Mouse (Mus musculus) kidney, postnatal 0 days (tissue): Measurements from ENCODE around the gene Morn1. TPM values are rescaled to one million over a fixed set of nuclear protein-coding genes. Genes with fewer than 3 reads are reported as not detected.
A peak's percentile ranks its signal among the peaks of the same experiment; 100 is the strongest.

ENCODE experiments used
- ATAC-seq: fragments of 200-750 bp; cut with Nextera tagmentation; replicated peaks from 2 replicates; pipeline ENCODE4 v1.8.0; 2017; ENCODE audit warnings: low read depth, moderate number of reproducible peaks, moderate TSS enrichment, moderate library complexity; ENCODE audit not compliant: low FRiP score
- DNase-seq: peaks from one replicate; pipeline ENCODE4 v3.0.0-alpha.2; 2016; ENCODE audit warnings: low spot score
- H3K27ac ChIP-seq: fragments of 300-500 bp; sonication (generic); 2 replicates; pipeline ENCODE4 v1.5.1; 2014; ENCODE audit warnings: mild to moderate bottlenecking
- H3K27me3 ChIP-seq: fragments of 300-500 bp; sonication (generic); 2 replicates; pipeline ENCODE4 v1.6.1; 2014; ENCODE audit warnings: low read length, mixed read lengths; ENCODE audit not compliant: insufficient read depth
- H3K36me3 ChIP-seq: fragments of 300-500 bp; sonication (generic); 2 replicates; pipeline ENCODE4 v1.6.1; 2014; ENCODE audit warnings: low read length, mixed read lengths; ENCODE audit not compliant: insufficient read depth
- H3K4me1 ChIP-seq: fragments of 300-500 bp; sonication (generic); replicated peaks from 2 replicates; pipeline ENCODE4 v1.6.1; 2014; ENCODE audit warnings: antibody characterized with exemption, low read length, mixed read lengths; ENCODE audit not compliant: insufficient read depth
- H3K4me2 ChIP-seq: fragments of 300-500 bp; sonication (generic); 2 replicates; pipeline ENCODE4 v1.6.1; 2014; ENCODE audit warnings: mild to moderate bottlenecking, low read length, moderate library complexity, mixed read lengths
- H3K4me3 ChIP-seq: fragments of 300-500 bp; sonication (generic); replicated peaks from 2 replicates; pipeline ENCODE4 v1.5.1; 2014; ENCODE audit warnings: low read depth, low read length
- H3K9ac ChIP-seq: fragments of 300-500 bp; sonication (generic); 2 replicates; pipeline ENCODE4 v1.6.1; 2014; ENCODE audit warnings: low read depth, low read length
- H3K9me3 ChIP-seq: fragments of 300-500 bp; sonication (generic); replicated peaks from 2 replicates; pipeline ENCODE4 v1.6.1; 2016; ENCODE audit warnings: low read length, inconsistent platforms, mixed read lengths
- CTCF ChIP-seq: IDR thresholded peaks from 2 replicates; pipeline ENCODE4 v1.5.1; 2016; ENCODE audit warnings: antibody characterized with exemption, low read depth, mild to moderate bottlenecking, moderate library complexity
- WGBS: fragments of 180-500 bp; shearing (Covaris S2); extraction: QIAGEN DNeasy Blood & Tissue Kit; methylation state at CpG from one replicate; pipeline ENCODE4 v1.1.7; 2014; 5-methylcytosine and 5-hydroxymethylcytosine counted together
- polyA plus RNA-seq: library from polyadenylated mRNA; unstranded; fragments of >200 nt; fragmentation: Nextera tagmentation; extraction: Ambion mirVana; gene quantifications from 2 replicates; pipeline ENCODE4 v1.2.1, GENCODE M21; 2015

Gene Morn1
- polyA plus RNA-seq, 1 experiment from 2014 or later = 7.0 TPM

GRCm38 (mm10) chr4:155093431-155094149 lies 7.2 kb downstream of the Morn1 start:
- no peak overlapping the region for H3K9ac ChIP-seq
- 0 out of 2 replicates have a peak, but pooled peaks cover 7% of the 10 kb centered on the region for H3K36me3 ChIP-seq
- no peak for DNase-seq
- no peaks in the 10 kb centered on the region for H3K27me3 ChIP-seq
- no peak for ATAC-seq
- H3K4me3 ChIP-seq = no peak overlapping the region
- H3K4me2 ChIP-seq = no peak overlapping the region
- no peaks in the 10 kb centered on the region for H3K9me3 ChIP-seq
- no peak for TF ChIP-seq CTCF
- no peaks in the 10 kb centered on the region for H3K4me1 ChIP-seq
- 76% methylated on average over 7 of the region's 7 CpGs for WGBS
- no peak overlapping the region for H3K27ac ChIP-seq

GRCm38 (mm10) chr4:155094565-155094964 lies 8.2 kb downstream of the Morn1 start:
- H3K36me3 ChIP-seq = no peaks in the 10 kb centered on the region
- H3K4me3 ChIP-seq = no peak overlapping the region
- no peaks in the 10 kb centered on the region for H3K27me3 ChIP-seq
- ATAC-seq = peak; percentile 59
- no peak overlapping the region for H3K4me2 ChIP-seq
- H3K27ac ChIP-seq = no peak overlapping the region
- TF ChIP-seq CTCF = peak; percentile 78
- DNase-seq = peak; percentile 46
- H3K9ac ChIP-seq = no peak overlapping the region
- WGBS = 63% methylated on average over 3 of the region's 3 CpGs
- H3K4me1 ChIP-seq = no peaks in the 10 kb centered on the region
- no peaks in the 10 kb centered on the region for H3K9me3 ChIP-seq

- WGBS = 39% methylated on average over 8 of the region's 8 CpGs
These were observed 9.0 kb downstream of the Morn1 start for GRCm38 (mm10) chr4:155095238-155095900.

GRCm38 (mm10) chr4:155095967-155096366 lies 9.6 kb downstream of the Morn1 start:
- no peak for TF ChIP-seq CTCF

More at GRCm38 (mm10) chr4:155095238-155095900, 9.0 kb downstream of the Morn1 start:
- H3K4me2 ChIP-seq = no peak overlapping the region
- DNase-seq (peak; percentile 94), ATAC-seq (peak; percentile 73)
- no peaks in the 10 kb centered on the region for H3K4me1 ChIP-seq
- TF ChIP-seq CTCF = peak; percentile 99
- H3K27ac ChIP-seq = 0 out of 2 replicates have a peak overlapping the region, but pooled peaks have one; percentile 42
- H3K9ac ChIP-seq = no peak overlapping the region
- H3K27me3 ChIP-seq = no peaks in the 10 kb centered on the region
- H3K9me3 ChIP-seq = no peaks in the 10 kb centered on the region
- no peaks in the 10 kb centered on the region for H3K36me3 ChIP-seq
- no peak overlapping the region for H3K4me3 ChIP-seq

GRCm38 (mm10) chr4:155097452-155097851 lies 11.1 kb downstream of the Morn1 start:
- no peak for DNase-seq
- no peak overlapping the region for H3K27ac ChIP-seq
- 87% methylated on average over 6 of the region's 6 CpGs for WGBS
- H3K9ac ChIP-seq = no peak overlapping the region
- no peaks in the 10 kb centered on the region for H3K9me3 ChIP-seq
- H3K4me2 ChIP-seq = no peak overlapping the region
- H3K36me3 ChIP-seq = no peaks in the 10 kb centered on the region
- no peaks in the 10 kb centered on the region for H3K4me1 ChIP-seq
- ATAC-seq = no peak
- TF ChIP-seq CTCF = no peak
- H3K27me3 ChIP-seq = no peaks in the 10 kb centered on the region
- no peak overlapping the region for H3K4me3 ChIP-seq

More at GRCm38 (mm10) chr4:155095967-155096366, 9.6 kb downstream of the Morn1 start:
- Histone ChIP-seq H3K4me2 (no peak overlapping the region), H3K9me3 (no peaks in the 10 kb centered on the region), H3K27ac (0 out of 2 replicates have a peak overlapping the region, but pooled peaks have one; percentile 42), H3K36me3 (no peaks in the 10 kb centered on the region), H3K27me3 (no peaks in the 10 kb centered on the region), H3K4me1 (no peaks in the 10 kb centered on the region), H3K4me3 (no peak overlapping the region), H3K9ac (no peak overlapping the region)
- DNase-seq = no peak
- WGBS = 76% methylated on average over 8 of the region's 8 CpGs
- no peak for ATAC-seq

GRCm38 (mm10) chr4:155098572-155098971 lies 12.2 kb downstream of the Morn1 start:
- Histone ChIP-seq H3K27ac (no peak overlapping the region), H3K9me3 (no peaks in the 10 kb centered on the region), H3K27me3 (no peaks in the 10 kb centered on the region), H3K4me3 (no peak overlapping the region), H3K9ac (no peak overlapping the region), H3K4me1 (no peaks in the 10 kb centered on the region), H3K4me2 (no peak overlapping the region), H3K36me3 (no peaks in the 10 kb centered on the region)
- ATAC-seq = no peak
- DNase-seq = no peak
- WGBS = 66% methylated on average over 4 of the region's 4 CpGs
- TF ChIP-seq CTCF = no peak
